Mouse (Mus musculus): ENCODE data around the gene Foxn2.
A peak's percentile ranks its signal among the peaks of the same experiment; 100 is the strongest.

Gene Foxn2

DNA sequence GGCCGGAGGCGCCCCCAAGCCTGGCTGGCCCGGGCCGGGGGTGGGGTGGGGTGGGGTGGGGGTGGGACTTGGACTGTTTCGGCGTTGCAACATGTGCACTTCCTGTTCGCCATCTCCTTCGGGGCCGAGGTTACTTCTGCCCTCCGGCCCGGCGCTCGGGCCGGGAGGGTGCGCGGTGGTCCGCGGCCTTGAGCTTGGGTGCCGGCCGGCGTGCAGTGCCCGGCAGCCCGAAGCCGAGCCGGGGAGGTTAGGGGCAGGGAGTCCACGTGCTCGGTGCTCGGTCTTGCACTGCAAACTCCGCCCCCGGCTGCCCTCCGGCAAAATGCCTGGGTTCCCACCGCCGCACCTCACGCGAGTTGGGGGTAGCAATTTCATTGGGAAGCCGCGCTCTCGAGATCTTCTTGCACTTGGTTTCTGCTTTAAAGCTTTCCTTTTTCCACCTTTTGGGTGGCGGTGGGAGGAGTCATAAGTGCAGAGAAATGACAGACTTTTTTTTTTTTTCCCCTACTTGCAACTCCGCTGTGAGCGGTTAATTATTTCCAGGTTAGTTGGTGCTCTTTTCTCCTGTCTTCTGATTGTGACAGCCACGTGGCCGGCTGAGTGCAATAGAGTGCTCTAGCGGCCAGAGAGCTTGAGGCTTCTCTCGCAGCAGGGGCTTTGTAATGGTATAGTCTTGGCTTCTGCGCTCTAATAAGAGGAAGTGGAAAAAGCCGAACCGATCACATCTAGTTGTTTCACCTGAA, 1.1 kb downstream of the Foxn2 start:
- DNase-seq (ENCODE audit: low read depth, low spot score) = peak; percentile 93

DNA sequence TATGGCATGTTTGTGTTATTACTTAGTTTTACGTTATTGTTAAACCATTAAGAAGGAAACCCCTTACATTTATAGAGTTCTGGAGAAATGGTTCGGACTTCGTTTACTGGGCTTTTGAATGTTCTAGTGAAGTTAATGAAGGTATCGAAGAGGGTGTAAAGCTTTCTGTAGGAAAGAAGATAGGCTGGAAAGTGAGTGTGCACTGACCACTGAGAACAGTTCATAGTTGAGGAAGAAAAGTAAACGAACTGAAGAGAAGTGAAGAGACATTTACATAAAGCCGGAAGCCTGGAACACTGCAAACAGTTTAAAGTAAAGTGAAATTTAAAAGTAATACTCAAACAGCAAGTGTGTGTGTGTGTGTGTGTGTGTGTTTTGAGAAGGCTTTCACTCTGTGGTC, 2.1 kb downstream of the Foxn2 start:
- DNase-seq (ENCODE audit: low read depth, low spot score) = no peak

DNA sequence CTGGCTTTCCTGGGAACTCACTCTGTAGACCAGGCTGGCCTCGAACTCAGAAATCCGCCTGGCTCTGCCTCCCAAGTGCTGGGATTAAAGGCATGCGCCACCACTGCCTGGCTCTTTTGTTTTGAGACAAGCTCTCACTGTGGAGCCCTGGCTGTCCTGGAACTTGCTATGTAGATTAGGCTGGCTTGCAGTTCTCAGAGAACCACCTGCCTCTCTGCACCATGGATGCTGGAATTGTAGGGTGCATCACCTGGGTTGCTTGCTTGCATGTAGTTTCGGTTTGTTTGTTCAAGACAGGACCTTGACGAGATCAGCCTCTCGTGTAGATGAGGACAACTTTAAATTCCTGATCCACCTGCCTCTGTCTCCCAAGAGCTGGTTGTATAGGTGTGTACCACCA, 2.7 kb downstream of the Foxn2 start:
- DNase-seq (ENCODE audit: low read depth, low spot score) = peak; percentile 74

DNA sequence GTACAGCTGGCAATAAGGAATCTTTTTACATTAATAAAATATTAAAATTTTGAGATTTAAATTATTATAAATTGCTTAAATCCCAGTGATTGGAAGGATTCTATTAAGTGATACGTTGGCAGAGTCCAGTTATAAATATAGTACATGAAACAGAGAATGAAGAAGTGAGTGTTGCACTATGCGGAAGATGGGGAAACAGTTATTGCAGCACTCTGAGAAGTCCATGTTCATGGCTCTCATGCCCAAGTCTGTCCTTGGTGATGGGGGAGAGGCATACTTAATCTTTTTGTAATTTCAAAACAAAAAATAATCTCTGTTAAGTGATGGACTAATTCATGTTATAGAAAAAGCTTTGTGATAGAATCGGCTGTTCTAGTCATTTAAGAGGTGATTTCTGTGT, 17.6 kb downstream of the Foxn2 start:
- DNase-seq (ENCODE audit: low read depth, low spot score) = no peak

DNA sequence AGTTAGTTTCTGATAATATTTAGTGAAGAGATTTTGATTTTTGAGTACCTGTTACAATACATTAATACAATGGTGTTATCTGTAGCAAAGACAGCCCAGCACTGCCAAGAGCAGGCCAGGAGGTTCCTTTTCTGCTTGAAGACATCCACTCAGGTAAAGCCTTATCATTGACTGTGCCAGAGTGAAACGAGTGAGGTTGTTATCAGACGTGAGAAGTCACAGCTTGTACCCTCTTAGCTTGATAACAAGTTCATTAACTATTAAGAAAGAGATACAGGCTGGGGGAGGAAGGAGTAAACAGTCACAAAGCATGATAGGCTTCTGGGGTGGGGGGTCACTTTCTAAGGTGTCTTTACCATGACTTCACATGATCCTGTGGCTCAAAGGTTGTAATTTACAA, 19.0 kb downstream of the Foxn2 start:
- no peak for DNase-seq (ENCODE audit: low read depth, low spot score)

DNA sequence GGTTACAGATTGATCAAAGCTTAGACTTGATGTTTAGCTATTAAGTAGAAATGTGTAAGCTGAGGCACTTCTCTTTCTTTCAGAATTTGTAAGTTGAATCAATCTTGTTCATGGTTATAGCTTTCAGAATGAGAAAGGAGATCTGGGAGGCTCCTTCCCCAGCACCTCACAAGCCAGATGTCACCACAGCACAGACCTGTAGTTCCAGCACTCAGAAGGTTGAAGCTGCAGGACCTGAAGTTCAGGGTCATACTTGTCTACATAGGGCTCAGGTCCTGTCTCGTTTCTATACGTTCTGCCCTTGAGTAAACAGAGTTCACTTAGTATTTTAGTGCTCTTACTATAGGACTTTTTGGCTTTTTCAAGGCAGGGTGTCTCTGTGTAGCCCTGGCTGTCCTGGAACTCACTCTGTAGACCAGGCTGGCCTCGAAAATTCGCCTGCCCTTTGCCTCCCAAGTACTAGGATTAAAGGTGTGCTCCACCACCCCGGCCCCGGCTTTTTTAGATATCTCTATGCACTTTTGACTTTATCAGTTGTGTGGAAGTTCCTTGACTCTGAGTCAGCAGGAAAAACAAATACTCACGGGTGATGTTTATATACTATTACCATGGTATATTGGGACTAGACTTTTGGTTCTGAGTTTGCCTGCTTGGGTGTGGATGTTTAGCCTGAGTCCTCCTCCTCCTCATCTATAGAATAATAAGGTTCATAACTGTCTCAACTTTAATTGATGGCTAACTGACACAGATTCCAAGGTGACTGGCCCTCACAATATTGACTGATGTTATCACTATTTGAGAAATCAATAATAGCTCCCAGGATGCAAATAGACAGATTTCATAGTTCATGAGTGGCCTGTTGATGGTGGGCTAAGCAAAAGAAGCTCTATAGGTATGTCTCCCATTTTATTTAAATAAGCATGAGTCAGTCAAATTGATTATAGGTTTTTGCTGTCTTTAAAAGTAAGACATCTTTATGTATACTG, 19.7 kb downstream of the Foxn2 start:
- no peak for DNase-seq (ENCODE audit: low read depth, low spot score)

DNA sequence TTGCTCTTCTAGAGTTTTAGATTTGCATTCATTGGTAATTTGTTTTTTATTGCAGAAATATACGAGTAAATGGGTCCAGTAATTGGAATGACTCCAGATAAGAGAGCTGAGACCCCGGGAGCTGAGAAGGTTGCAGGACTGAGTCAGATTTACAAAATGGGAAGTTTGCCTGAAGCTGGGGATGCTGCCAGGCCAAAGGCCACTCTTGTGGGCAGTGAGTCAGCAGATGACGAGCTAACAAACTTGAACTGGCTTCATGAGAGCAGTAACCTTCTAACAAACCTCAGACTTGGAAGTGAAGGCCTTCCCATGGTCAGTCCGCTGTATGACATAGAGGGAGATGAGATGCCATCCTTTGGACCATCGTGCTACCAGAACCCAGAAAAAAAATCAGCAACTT, 22.1 kb downstream of the Foxn2 start:
- no peak for DNase-seq (ENCODE audit: low read depth, low spot score)

DNA sequence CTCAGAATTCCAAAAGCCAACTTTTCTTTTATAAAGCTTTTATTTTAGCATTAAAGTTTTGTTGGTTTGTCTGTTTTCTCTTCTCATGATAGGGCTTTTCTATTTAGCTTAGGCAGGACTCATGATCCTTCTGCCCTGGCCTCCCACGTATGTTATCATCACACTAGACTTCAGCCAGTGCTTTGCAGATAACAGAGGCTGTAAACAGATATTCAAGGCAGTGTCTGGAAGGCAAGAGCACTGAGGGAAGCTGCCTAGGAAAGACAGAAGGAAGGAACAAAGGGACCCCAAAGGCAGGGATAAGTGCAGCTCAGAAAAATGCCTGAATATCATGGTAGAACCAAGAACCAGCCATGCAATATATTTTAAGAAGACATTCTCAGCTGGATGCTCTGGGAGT, 26.1 kb downstream of the Foxn2 start:
- no peak for DNase-seq (ENCODE audit: low read depth, low spot score)

DNA sequence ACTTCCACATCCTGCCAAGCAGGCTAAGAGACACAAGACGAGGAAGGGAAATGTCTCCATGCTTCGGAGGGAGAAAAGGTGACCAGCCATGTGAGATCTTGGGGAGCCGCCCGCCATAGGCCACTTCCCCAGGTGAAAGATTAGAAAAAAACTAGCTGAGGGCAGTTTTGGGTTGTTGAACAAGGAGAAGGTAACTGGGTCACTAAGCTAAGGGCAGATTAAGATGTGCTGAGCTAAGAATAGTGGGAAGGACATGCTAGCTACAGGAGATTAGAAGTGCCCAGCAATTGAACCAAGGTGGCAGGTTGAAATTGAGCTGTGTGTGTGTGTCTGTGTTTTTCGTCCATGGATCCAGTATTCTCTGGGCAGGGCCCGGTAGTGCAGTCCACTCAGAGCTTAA, 27.2 kb downstream of the Foxn2 start:
- DNase-seq (ENCODE audit: low read depth, low spot score) = no peak

DNA sequence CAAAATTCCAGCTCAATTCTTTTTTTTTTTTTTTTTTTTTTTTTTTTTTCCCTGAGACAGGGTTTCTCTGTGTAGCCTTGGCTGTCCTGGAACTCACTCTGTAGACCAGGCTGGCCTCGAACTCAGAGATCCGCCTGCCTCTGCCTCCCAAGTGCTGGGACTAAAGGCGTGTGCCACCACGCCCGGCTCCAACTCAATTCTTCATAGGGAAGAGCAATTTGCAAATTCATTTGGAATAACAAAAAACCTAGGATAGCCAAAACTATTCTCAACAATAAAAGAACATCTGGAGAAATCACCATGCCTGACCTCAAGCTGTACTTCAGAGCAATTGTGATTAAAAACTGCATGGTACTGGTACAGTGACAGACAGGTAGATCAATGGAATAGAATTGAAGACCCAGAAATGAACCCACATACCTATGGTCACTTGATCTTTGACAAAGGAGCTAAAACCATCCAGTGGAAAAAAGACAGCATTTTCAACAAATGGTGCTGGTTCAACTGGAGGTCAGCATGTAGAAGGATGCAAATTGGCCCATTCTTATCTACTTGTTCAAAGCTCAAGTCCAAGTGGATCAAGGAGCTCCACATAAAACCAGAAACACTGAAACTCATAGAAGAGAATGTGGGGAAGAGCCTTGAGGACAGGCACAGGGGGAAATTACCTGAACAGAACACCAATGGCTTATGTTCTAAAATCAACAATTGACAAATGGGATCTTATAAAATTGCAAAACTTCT, 28.3 kb downstream of the Foxn2 start:
- DNase-seq (ENCODE audit: low read depth, low spot score) = peak; percentile 94

DNA sequence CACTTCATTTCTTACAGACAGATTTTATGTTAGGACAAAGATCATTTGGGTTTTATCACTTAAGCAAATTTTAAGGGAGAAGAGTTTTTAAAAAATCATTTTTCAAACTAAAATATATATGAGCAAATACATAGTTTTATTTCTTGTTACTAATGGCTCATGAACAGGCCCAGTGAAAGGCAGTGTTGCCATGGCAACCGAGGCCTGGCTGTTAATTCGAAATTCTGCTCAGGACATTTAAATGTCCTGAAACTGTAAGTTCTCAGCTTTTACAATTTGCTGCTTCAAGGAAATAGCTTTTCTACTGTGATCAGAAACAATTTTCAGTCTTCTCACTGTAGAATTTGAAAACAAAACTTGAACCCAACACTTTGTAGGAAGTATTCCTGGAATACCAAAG, 33.3 kb downstream of the Foxn2 start:
- no peak for DNase-seq (ENCODE audit: low read depth, low spot score)

DNA sequence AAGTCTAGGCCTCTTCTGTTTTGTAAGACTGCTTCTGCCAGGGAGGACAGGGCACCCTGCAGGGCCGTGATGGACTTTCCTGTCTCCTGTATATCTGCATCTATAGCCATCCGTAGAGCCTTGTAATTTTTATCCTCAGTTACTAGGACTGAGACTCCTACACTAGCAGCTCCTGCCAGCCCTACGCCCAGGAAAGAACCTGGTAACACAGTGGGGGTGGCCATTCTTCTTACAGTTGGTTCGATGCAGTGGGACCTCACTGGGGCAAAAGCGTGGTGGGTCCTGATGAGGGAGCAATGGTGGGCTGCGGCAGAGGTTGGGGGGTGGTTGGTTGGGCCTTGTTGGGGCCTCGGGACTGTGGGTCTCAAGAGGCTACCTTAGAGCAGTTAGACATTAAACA, 36.7 kb downstream of the Foxn2 start:
- no peak for DNase-seq (ENCODE audit: low read depth, low spot score)

DNA sequence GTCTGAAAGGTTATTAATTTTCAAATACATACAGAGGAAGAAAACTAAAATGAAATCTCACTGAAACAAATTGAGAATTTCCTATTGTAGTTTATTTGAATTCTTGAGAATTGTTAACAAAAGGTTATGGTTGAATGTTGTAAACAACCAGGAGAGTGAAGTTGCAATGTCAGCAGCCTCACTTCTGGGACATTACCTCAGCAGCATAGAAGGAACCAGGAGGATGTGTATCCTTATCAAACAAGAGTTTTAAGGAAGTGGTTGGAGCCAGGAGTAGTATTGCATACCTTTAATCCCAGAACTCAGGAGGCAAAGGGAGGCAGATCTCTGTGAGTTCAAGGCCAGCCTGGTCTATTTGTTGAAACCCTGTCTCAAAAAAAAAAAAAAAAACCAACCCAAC, 37.2 kb downstream of the Foxn2 start:
- DNase-seq (ENCODE audit: low read depth, low spot score) = no peak

DNA sequence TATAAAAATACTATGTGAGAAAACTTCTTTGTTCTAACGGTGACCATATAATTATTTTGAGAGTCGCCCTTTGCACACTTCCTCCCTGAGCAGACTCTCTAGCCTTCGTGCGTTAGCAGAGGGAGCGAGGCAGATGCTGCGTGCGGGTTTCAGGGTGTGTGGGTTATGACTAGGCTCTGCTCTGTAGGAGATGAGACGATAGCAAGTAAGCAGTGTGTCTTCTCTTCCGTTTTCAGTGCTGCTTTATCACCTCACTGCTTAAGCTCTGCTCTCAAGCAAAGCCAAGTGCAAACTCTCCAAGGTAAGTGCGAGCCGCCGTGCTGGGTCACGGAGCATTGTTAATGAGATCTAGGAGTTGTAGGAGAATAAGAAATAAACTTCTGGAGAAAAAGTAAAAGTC, 38.5 kb downstream of the Foxn2 start:
- DNase-seq (ENCODE audit: low read depth, low spot score) = no peak

DNA sequence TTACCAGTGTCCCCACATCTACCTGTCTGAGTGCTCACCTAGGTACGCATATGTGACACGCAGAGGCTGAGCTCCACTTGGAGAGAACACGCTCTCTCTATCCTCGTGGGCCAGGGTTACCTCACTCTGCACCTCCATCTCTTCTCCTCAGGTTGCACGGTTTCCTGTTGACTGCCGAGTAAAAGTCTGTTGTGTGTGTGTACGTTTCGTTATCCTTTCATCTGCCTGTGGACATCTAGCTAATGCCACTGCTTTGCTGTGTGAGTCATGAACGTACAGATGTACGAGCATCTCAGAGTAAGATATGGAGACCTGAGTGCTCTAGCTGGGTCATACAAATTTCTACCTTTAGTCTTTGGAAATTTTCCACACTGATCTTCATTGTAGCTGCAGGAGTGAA, 39.9 kb downstream of the Foxn2 start:
- no peak for DNase-seq (ENCODE audit: low read depth, low spot score)

DNA sequence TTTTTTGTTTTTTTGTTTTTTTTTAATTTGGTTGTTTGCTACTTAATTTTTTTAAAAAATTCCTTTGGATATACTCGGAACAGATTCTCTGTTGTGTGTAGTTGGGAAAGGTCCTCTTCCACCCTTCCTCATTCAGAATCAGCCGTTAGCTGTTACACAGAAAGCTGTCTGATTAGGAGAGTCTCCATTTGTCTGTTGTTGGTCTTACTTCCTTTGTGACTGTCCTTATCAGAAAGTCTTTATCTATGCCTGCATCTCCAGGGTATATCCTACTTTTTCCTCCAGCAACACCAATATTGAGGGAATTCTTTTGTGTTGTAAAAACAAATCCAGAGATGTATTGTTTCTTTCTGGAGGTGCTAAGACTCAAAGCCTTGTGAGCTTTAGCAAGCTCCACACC, 40.6 kb downstream of the Foxn2 start:
- DNase-seq (ENCODE audit: low read depth, low spot score) = no peak

DNA sequence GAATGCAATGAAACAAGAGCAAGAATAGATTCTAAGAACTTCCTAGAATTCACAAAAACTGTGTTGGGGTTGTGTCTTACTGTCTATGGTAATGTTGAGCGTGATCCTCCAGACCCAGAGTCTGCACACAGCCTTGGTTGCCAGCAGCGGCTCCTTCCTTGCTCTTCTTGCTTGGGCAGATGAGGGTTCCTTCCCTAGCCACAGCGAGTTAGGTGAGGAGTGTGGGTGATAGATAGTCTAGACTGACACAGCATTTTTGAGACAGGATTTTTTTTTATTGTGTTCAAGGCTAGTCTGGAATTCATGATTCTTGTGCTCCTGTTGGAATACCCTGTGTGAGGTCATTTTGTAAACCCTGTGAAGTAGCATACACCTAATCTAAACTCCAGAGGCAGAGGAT, 41.1 kb downstream of the Foxn2 start:
- DNase-seq (ENCODE audit: low read depth, low spot score) = no peak

DNA sequence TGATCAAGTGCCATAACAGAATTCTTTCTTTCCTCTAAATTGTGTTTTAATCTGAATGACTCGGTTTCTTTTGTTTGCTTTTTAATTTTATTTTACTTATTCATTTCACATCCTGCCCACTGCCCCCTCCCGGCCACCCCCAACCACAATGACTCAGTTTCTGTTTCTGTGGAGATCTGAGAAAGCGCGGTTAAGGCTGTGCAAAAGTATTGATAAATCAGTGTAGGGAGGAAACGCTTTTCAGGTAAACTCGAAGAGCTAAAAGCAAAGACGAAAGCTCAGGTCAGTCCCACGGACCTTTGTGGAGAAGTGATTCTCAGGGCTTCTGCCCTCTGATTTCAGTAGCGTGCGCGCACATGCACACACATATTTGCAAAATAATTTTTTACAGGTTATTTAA, 44.0 kb downstream of the Foxn2 start:
- DNase-seq (ENCODE audit: low read depth, low spot score) = no peak

DNA sequence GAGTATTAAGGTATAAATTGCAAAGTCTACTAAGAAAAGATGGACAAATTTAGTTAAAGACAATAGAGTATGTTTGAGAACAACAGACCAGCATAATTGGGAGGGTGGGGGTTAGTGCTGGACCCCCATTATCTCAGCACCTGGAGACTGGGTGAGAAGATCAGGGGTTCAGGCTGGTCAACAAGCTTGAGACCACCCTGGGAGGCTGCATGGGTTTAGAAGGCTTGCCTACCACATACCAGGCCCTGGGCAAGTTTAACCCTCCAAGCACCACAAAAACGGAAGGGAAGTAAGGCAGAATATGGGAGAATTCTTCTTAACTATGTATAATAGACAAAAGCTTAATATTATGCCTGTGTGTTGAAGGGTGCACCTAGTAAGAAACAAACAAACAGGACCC, 44.4 kb downstream of the Foxn2 start:
- no peak for DNase-seq (ENCODE audit: low read depth, low spot score)

DNA sequence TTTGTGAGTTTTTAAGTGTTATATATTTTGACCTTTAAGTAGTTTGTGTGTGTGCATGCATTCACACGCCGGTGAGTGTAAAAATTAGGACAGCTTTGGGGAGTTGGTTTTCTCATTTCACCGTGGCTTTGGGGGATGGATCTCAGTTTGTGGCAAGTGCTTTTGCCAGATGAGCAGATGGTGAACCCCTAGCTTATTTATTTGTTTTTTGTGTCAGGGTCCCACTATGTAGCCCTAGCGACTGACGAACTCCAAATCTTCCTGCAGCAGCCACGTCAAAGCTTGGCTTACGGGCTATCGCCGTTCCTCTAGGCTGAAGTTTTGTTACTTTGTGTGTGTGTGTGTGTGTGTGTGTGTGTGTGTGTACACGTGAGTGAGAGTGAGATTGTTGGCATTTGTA, 50.0 kb downstream of the Foxn2 start:
- no peak for DNase-seq (ENCODE audit: low read depth, low spot score)

DNA sequence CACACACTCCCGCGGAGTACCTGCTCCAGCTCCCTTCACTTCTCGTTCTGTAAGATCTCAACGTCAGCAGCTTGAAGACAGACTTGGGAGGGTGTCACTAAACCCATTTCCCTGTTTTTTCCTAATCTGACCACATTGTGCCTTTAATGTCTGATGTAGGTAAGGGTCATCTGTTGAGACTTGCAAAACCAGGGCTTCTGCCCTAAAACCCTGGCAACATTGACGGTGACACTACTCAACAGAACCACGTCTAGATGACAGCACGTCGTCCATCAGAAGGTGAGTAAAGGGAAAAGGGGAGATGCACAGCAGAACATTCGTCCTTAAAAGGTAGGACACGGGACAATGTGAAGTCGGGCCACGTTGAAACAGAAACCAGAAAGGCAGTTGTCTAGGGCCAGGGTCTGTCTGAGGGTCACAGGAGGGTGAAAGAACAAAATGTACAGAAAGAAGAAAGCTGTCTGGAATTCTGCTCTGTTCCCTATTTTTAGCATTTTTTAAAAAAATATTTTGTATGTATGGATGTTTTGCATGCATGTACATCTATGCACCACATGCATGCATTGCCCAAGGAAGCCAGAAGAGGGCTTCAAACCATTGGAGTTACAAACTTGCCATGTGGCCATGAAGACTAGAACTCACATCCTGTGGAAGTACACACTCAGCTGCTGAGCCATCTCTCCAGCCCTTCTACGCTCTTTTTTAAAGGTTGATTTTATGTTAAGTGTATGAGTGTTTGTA, 51.0 kb downstream of the Foxn2 start:
- DNase-seq (ENCODE audit: low read depth, low spot score) = no peak

DNA sequence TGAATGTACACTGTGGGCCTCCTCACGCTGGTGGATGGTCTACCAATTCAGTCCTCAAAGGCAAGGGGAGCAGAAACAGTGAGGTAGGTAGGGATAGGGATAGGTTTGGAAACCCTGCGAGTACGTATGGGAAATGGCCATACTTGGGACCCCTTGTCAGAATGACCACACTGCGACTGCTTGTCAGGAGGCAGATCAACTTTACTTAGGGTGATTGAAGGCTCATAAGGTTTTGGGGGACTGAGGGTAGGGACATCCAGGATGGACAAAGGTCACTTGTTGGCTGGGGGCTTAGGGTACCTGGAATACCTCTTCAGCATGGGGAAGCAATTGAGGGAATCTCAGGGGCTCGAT, 51.6 kb downstream of the Foxn2 start:
- no peak for DNase-seq (ENCODE audit: low read depth, low spot score)
